Mouse (Mus musculus): ENCODE data around the gene Tubgcp2. TPM values are rescaled to one million over a fixed set of nuclear protein-coding genes. Genes with fewer than 3 reads are reported as not detected.

The Tubgcp2 gene
- total RNA-seq, 2 experiments from 2014 or later: 19.7 to 23.5 TPM

GRCm38 (mm10) chr7:140061832-140062130 lies 25.3 kb upstream of the Tubgcp2 start:
- Histone ChIP-seq H3K4me3 (no peak overlapping the region), H3K27ac (no peak overlapping the region)
- no peak for DNase-seq
- intact Hi-C loops (cut with DNase I): loop anchor here (10.0 kb wide), 1 partner anchor 157 kb away; no protein-coding TSS in a partner anchor
- no peak for TF ChIP-seq CTCF (IDR thresholded peaks at IDR 0.05)

GRCm38 (mm10) chr7:140060936-140061831 lies 24.7 kb upstream of the Tubgcp2 start:
- DNase-seq: peak; percentile 36
- H3K4me3 ChIP-seq: peak overlapping the region; percentile 58
- H3K27ac ChIP-seq: no peak overlapping the region
- intact Hi-C loops (cut with DNase I): loop anchor here (1.0 to 10.0 kb wide), 2 partner anchors 90 to 156 kb away; no protein-coding TSS in a partner anchor
- TF ChIP-seq CTCF (IDR thresholded peaks at IDR 0.05): no peak

- H3K4me3 ChIP-seq: no peak overlapping the region
- intact Hi-C loops (cut with DNase I): no loop called here
- no peak overlapping the region for H3K27ac ChIP-seq
- no peak for TF ChIP-seq CTCF (IDR thresholded peaks at IDR 0.05)
- DNase-seq: no peak
Measured at GRCm38 (mm10) chr7:140059601-140060000, 23.1 kb upstream of the Tubgcp2 start.

- DNase-seq: no peak
- Histone ChIP-seq H3K27ac (no peak overlapping the region), H3K4me3 (peak overlapping the region; percentile 65)
- no peak for TF ChIP-seq CTCF (IDR thresholded peaks at IDR 0.05)
- intact Hi-C loops (cut with DNase I): no loop called here
Measured at GRCm38 (mm10) chr7:140058528-140058927, 22.1 kb upstream of the Tubgcp2 start.

- DNase-seq: no peak
- intact Hi-C loops (cut with DNase I): no loop called here
Measured at GRCm38 (mm10) chr7:140057413-140058407, 21.2 kb upstream of the Tubgcp2 start.

GRCm38 (mm10) chr7:140054124-140054523 lies 17.7 kb upstream of the Tubgcp2 start:
- Histone ChIP-seq H3K4me3 (no peak overlapping the region), H3K27ac (no peak overlapping the region)
- no peak for TF ChIP-seq CTCF (IDR thresholded peaks at IDR 0.05)
- no peak for DNase-seq
- intact Hi-C loops (cut with DNase I): no loop called here

More at GRCm38 (mm10) chr7:140057413-140058407, 21.2 kb upstream of the Tubgcp2 start:
- Histone ChIP-seq H3K27ac (no peak overlapping the region), H3K4me3 (peak overlapping the region; percentile 65)
- no peak for TF ChIP-seq CTCF (IDR thresholded peaks at IDR 0.05)

GRCm38 (mm10) chr7:140049115-140049689 lies 12.7 kb upstream of the Tubgcp2 start:
- no peak overlapping the region for H3K27ac ChIP-seq
- peak; percentile 27 for DNase-seq
- no peak for TF ChIP-seq CTCF (IDR thresholded peaks at IDR 0.05)
- intact Hi-C loops (cut with DNase I): no loop called here
- H3K4me3 ChIP-seq: peak overlapping the region; percentile 70

- intact Hi-C loops (cut with DNase I): no loop called here
- Histone ChIP-seq H3K4me3 (peak within 1 kb of the TSS; percentile 70), H3K27ac (no peak within 1 kb of the TSS)
- no peak for DNase-seq
- no peak for TF ChIP-seq CTCF (IDR thresholded peaks at IDR 0.05)
Measured at GRCm38 (mm10) chr7:140048361-140049114, 12.1 kb upstream of the Tubgcp2 start, which contains the start of gene Msx3. Gene Msx3 (minus strand): TSS chr7:140049089.

- no peak overlapping the region for H3K27ac ChIP-seq
- DNase-seq: peak; percentile 76
- peak overlapping the region; percentile 70 for H3K4me3 ChIP-seq
- intact Hi-C loops (cut with DNase I): no loop called here
- no peak for TF ChIP-seq CTCF (IDR thresholded peaks at IDR 0.05)
Measured at GRCm38 (mm10) chr7:140047811-140048311, 11.4 kb upstream of the Tubgcp2 start.

GRCm38 (mm10) chr7:140045546-140045945 lies 9.1 kb upstream of the Tubgcp2 start:
- no peak overlapping the region for H3K4me3 ChIP-seq
- intact Hi-C loops (cut with DNase I): no loop called here
- no peak for TF ChIP-seq CTCF (IDR thresholded peaks at IDR 0.05)
- no peak overlapping the region for H3K27ac ChIP-seq
- no peak for DNase-seq

GRCm38 (mm10) chr7:140042728-140043127 lies 6.3 kb upstream of the Tubgcp2 start:
- intact Hi-C loops (cut with DNase I): no loop called here
- Histone ChIP-seq H3K4me3 (no peak overlapping the region), H3K27ac (no peak overlapping the region)
- no peak for DNase-seq
- TF ChIP-seq CTCF (IDR thresholded peaks at IDR 0.05): no peak
